Mouse (Mus musculus): ENCODE measurements around the gene Fbxl17.

DNA sequence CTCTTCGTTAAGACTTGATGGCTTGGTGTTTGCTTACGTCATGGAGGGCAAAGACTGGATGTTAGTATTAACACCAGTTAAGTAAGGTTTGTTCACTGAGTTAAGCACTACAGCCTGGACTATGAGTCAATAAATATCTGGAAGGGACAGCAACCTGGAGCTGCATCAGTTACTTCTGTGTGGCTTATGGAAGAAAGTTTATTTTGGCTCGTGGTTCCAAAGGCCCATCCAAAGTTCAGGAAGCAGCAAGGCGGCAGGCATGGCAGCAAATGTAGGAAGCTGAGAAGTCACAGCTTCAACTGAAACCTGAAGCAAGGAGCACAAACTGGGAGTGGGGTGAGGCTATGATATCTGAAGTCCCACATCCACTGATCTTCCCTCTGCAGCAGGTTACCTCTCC, 108.3 kb downstream of the Fbxl17 start:
- TF ChIP-seq CTCF (IDR thresholded peaks at IDR 0.05; ENCODE audit: low read depth, low read length) (no peak), GATA1 (IDR thresholded peaks at IDR 0.05; ENCODE audit: borderline replicate concordance, low read length) (no peak), TAL1 (conservative IDR thresholded peaks at IDR 0.05; ENCODE audit: low read depth, low read length) (no peak)
